Mouse (Mus musculus) left cerebral cortex, postnatal 14 days (tissue): ENCODE data around the gene Adamts2. TPM values are rescaled to one million over a fixed set of nuclear protein-coding genes. Genes with fewer than 3 reads are reported as not detected.

Experiments
- DNase-seq, 2 experiments: peaks; one replicate each; pipeline ENCODE4 v3.0.0; 2021 to 2022; ENCODE audit warnings: low spot score in 2 of 2, mixed read lengths in 1 of 2
- intact Hi-C: fragments of 180-260 bp; cut with DNase I; formaldehyde crosslinking; loops from one replicate; pipeline ENCODE4 v1.15.1; 2025
- total RNA-seq, 2 experiments: library from RNA; stranded (reverse); gene quantifications; 2 replicates each; pipeline ENCODE4 v1.2.3; 2021

Gene Adamts2
- total RNA-seq, 2 experiments from 2014 or later, result 12.3 to 13.2 TPM

DNA sequence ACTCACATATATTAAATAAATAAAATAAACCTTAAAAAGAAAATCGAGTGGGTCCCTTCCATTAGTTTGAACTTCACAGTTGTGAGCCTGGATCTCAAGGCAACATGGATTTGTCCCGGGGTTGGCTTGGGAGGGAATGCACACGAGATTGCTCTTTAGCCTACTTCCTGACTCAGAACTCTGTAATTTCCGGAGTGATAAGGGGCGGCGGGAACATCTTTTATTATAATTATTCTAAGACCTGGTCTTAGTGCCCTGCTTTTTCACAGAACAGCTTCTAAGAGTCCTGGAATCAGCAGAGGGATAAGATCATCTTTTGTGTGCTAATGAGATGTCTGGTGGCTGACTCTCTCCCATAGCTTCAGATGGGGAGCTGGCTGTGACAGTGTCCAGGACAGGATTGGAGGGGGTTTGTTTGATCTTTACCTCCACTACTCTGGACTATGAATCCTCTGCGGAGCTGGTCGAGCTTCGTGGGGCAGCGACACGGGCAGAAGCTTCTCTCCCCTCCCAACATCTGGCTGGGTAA is 15.2 kb downstream of the Adamts2 start:
- DNase-seq, result no peak
- intact Hi-C loops, result no loop called here

DNA sequence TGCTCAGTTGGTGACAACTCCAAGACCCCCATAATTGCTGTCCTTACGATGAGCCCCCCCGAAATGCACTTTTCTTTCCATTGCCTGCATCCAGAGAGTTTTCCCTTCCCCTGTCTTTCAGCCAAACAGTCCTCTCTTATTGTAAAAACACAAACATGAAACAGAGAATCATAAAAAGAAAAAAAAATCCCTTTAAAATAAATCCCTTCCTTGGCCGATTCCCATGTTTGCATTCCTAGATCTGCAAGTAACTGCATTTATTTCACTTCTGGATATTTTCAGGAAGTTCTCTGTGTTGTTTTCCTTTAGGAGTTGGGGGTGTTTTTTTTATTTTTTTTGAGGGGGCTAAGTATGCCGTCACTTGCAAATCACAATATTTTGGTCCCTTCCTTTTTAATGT is 19.0 kb downstream of the Adamts2 start:
- intact Hi-C loops, result no loop called here
- DNase-seq, result no peak

DNA sequence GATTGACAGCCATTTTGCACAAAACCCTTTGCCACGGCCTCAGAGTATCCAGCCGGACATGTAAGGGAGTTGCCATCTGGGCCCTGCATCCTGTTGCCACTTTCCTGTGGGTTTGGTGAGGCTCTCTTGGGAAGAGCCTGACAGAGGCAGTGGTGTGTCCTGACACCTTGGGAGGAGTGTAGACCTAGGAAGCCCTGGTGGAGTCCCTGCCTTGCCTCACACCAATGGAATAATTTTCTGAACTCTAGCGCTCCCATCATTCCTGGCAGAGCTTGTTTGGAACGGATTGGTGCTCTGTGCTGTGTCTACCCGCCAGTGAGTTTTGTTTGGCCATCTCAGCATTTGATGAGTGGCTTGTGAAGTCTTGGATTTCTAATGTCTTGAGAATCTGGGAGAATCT is 19.5 kb downstream of the Adamts2 start:
- DNase-seq, result no peak

DNA sequence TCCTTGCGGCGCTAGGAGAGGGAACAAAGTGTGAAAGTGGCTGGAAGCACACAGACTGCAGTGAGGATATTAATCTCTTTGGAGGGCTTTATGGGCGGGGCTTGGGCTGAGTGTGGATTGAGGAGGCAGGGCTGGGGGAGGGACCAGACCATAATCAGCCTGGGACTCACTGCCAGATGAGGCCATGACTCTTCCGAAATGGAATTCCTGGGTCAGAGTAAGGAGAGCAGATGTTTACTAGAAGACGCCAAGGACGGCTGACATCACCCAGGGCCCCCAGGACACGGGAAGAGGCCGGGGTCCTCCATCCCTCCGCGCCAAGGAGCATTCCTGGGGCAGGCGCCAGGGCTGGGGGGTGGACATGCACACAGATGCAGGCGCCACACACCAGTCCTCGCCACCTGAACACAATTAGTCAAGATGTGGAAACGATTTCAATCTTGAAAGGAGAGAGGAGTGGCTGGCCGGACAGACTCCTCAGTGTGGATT is 20.4 kb downstream of the Adamts2 start:
- no peak for DNase-seq
- intact Hi-C loops, result no loop called here

More for the DNA sequence above, 19.5 kb downstream of the Adamts2 start:
- intact Hi-C loops, result no loop called here

DNA sequence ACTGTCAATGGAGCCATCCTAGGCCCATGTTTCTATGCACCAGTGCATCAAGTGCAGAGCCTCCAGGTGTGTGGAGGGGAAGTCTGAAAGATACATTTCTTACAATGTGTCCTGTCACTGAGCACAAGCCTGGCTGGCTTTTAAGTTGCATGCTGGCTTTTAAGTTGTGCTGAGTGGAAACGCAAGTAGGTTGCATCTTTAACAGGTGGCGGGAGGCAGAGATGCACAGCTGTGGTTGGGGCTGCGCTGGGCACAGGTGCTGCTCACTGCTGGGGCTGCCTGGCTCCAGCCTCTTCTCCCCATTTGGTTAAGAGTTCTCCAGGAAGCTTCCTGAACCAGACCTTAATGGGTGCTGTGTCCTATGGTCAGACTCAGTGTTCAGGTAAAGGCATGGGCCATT is 21.9 kb downstream of the Adamts2 start:
- intact Hi-C loops, result no loop called here
- no peak for DNase-seq

DNA sequence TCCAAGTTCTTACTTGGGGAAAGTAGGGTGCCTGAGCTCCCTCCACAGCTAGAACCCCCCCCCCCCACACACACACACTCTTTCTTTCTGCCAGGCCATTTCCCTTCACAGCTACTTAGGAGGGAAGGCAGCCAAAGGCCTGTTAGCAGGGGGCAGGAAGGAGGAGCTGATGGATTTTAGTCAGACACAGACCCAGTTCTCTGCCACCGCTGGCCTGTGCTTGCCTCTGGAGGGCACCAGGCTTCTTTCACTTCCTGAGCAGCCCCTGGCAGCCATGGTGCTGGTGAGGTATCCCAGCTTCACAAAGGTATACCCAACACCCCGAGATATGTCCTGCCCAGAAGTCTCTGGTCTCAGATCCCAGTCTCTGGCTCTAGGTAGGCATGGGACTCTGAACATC is 22.4 kb downstream of the Adamts2 start:
- peak; percentile 19 to 30 for DNase-seq
- intact Hi-C loops, result no loop called here

DNA sequence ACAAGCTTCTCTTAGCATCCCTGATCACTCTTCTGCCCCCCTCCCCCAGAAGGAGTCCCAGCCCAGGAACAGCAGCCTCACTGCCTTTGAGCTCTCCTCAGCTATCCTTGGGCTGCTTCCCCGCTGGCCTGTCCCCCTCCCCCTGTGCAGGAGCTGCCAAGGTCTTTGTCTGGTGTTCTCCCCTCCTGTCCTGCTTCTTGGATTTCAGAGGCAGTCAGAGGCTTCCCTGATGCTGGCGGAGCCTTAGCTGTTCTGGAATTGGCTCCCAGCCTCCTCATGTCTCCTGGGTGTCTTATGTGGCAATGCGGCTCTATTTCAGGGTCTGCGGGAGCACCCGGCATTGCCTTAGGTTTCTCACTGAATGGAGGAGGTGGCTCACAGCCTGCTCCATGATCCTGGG is 22.8 kb downstream of the Adamts2 start:
- DNase-seq, result peak in 1 of 2 experiments; percentile 30
- intact Hi-C loops, result no loop called here

DNA sequence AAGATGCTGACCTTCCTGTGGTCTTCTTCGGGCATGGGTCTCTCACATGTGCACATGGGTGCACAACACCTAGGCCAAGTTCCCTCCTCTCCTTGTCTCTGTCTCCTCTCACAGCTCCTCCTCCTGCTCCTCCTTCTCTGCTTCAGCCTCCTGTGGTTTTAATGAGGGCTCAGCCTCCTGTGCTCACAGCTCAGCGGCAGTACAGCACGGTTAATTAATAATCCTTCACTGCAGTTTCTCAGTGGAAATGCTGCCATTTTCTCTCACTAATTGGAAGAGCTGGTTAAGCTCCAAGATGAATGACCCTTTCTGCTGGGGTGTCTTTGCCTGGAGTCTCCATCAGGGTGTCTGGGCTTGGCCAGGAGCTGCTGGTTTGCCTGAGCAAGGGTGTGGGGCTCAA is 27.0 kb downstream of the Adamts2 start:
- intact Hi-C loops, result no loop called here
- DNase-seq, result no peak

DNA sequence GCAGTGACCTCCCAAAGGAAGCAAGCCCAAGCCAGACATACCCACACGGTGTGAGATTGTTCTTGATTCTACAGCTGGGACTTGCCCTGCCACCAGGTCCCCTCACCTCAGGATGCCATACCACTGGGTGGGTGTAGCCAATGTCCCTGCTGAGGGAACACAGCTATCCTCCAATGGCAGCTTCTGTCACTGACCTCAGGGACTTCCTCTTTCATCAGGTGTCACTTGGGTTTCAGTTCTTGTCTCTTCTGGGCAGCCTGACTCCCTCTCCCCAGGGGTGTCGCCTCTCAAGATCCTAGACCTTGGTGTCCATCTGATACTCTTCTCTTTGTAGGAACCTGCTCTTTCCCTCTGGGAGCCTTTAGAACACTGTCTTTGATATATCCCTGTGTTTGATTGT is 28.6 kb downstream of the Adamts2 start:
- intact Hi-C loops, result no loop called here
- DNase-seq, result no peak

DNA sequence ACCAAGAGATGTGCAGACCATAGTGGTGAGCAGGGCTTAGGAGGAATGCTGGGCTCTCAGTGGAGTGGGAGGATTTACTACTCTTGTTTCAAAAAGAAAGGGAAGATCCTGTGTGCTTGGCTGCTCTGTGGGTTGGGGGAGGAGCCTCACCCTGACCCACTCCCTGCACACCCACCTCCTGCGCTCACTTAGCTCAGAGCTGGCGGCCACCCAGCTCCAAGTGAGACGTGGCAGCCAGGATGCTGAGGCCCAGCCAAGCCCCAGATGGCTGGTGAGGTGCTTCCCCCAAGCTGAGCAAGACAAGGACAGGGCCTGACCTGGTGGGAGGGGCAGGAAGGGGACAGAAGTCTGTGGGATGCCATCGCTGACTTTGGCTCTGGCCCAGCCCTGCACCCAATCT is 30.4 kb downstream of the Adamts2 start:
- DNase-seq, result peak; percentile 54 to 70
- intact Hi-C loops, result no loop called here

DNA sequence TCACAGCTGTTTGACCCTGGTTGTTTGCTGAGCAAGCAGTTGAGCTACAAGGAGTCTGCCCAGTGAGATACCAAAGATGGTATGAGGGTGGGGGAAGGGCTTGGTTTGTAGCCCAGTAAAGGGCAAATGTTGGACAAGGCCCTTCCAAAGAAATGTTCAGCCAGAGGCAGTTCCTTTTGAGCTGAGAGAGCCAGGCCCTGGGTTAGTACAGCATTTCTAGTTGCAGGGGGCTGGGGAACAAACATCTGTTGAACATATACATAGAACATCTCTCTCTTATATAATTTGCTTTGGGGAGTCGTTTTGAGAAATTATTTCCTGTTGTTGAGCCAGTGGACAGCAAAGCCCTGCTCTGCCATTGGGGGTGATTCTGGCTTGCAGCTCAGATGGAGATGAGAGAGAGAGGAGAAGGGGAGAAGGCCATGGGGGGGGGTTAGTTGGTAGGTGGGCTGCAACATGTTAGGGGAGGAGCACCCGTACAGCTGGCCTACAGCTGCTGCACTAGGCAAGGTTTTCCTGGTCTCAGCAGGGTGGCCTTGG is 33.2 kb downstream of the Adamts2 start:
- no peak for DNase-seq
- intact Hi-C loops, result no loop called here

DNA sequence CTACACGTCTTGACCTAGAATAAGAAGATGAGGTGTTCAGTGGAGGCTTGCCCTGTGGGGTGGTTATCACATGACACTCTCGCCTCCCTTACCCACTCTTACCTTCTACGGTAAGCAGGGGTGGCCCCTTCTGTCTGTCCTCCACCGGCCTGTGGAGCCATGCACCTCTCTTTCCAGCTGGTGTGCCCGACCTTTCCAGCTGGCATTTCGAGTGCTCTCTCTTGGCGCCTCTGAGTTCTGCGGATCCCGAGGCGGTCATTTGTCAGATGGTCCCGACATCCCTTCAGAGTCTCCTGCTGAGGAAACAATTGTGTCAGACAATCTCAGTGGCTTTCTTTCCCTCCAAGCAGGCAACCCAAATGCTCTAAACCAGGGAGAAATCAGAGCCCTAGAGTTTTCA is 35.1 kb downstream of the Adamts2 start:
- no peak for DNase-seq
- intact Hi-C loops, result no loop called here

DNA sequence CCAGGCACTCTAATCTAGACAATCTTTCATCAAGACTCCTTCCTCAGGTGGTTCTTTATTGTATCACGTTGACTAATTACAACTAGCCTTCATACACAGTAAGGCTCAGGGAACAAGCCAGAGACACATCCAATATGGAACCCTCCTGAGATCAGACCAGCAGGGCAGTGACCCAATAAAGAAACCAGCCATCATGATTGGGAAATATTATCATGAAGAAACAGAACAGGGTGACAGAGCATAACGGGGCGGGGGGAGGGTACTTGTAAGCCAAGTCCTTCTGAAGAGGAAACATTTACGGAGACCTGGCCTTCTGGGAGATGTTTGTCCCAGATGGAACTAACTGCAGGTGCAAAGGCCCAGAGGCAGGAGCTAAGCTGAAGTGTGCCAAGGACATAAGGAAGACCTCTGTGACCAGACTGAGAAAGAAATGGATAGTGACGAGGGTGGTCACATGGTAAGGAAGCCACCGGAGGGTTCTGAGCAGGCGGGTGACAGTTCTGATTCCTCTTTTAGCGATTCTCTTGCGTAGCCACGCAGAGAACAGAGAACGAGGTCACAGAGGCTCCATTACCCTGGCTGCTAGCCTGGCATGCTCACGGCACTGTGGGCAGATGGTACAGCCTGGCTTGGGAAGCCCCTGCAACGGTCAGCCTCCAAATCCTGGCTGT is 36.4 kb downstream of the Adamts2 start:
- intact Hi-C loops, result no loop called here

DNA sequence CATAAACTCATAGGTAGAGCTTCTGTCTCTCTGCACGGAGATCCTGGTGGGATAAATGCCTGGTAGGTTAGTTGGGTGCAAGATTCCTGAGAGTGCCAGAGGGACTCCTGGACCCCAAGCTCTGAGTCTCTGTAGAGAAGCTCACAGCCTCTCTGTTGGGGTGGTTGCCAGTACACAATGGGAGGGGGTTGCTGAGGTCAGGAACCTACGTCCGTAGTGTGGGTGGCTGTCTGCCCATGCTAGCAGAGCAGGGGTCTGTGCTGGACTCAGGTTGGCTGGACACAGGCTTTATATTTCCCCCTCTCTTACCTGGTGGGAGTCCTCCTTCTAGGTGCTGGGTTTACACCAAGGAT is 37.0 kb downstream of the Adamts2 start:
- intact Hi-C loops, result no loop called here
- DNase-seq, result no peak

More for the DNA sequence above, 36.4 kb downstream of the Adamts2 start:
- no peak for DNase-seq

DNA sequence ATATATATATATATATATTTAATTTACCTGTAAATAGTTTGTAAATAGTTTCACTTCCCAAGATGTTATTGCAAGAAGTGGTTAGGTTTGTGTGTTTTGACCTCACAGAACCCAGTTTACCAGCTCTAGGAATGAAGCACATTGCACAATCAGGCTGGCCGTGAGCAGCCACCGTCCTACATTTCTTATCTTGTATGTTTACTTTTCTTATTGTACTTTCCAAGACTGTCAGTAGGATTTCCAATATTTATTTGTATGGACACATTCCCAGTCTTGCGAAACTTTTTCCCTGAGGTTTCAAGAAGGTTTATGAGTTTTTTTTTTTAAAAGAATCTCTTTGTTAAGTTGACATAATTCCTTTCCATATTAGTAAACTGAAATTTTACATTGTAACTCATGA is 40.7 kb downstream of the Adamts2 start:
- intact Hi-C loops, result no loop called here
- no peak for DNase-seq

DNA sequence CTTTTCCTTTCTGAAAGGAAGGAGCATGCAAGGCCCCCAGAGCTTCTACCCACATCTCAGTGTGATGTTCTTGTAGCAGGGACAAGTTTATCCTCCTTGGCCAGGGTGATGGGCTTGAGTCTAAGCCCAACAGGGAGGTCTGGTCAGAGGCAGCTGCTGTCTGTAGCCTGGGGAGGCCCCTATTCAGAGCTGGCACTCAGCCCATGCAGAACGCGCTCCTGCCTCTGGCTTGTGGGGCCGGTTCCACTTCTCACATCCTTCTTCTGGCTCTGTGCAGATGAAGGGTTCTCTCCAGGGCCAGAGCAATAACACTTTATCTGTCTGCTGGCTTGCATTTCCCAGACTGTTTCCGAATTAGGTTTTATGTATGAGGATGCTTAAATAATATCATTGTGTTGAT is 44.3 kb downstream of the Adamts2 start:
- intact Hi-C loops, result no loop called here
- DNase-seq, result no peak

DNA sequence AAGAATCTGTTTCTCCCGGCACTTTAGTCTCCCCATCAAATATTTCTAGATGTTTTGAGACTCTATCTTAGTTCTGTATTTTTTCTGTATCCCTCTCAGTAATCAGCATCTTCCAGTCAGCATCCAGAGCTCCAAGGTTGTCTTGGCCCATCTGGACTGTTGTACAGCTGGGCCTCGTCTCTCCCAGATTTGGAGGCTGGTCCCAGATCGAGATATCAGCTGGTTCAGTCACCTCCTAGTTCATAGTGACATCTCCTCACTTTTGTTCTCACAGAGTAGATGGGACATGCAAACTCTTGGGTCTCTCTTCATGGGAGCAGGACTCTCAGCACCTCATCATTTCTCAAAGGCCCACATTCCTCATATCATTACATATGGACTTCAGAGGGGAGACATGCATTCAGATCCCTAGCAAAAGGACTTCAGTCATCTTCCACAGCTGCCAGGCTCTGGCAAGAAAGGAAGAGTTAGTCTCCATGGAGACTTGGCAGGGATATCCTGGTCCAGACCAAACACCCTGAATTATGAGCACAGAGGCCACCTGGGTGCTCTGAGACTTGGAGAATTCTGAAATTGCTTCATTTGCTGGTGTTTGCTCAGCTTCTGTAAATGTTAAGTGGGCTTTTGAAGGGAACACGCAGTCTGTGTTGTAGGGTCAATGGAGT is 46.4 kb downstream of the Adamts2 start:
- no peak for DNase-seq
- intact Hi-C loops, result no loop called here

DNA sequence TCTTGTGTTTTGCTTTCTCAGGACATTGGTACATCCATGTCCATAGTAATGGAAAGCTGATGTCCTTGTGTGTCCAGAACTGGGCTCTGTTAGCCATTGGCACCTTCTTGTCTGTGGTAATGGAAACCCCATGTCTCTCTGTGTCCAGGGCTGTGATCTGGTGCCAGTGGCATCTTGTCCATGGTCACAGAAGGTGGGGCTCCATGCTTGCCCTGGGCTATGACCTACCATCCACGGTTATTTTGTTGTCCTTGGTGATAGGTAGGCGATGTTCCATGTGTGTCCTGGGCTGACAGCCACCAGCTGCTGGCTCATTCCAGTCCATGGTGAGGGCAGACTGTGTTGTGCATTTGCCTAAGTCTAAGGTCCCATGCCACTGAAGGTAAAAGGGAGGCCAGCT is 48.2 kb downstream of the Adamts2 start:
- intact Hi-C loops, result no loop called here
- no peak for DNase-seq

DNA sequence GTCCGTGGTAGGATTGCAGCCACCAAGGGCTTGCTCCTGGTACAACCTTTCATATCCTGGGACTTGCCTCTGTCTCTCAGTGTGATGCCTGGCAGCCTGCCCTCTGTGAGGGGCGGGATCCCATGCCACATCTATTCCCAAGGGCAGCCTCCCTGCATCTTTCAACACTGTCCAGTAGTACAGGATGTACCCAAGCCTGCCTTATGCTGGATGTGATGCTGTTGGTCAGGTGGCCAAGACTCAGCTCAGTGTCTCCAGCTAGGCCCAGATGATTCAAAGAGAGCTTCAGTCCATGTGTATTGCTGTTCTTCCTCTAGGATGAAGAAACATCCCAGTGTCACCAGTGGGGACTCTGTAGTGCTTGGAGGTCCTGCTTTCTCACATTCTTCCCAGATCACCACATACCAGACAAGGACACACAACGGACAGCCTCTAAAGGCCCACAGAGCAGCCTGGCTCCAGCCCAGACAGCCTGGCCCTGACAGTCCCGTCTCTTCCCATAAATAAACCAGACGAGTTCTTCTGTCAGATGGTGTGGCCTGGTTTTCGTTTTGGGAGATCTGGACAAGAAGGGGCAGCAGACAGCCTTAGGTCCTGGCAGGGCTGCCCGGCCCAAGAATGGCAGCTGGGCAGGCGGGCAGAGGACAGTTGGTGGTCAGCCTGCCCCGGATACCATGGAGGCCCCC is 52.0 kb downstream of the Adamts2 start:
- no peak for DNase-seq
- intact Hi-C loops, result no loop called here

DNA sequence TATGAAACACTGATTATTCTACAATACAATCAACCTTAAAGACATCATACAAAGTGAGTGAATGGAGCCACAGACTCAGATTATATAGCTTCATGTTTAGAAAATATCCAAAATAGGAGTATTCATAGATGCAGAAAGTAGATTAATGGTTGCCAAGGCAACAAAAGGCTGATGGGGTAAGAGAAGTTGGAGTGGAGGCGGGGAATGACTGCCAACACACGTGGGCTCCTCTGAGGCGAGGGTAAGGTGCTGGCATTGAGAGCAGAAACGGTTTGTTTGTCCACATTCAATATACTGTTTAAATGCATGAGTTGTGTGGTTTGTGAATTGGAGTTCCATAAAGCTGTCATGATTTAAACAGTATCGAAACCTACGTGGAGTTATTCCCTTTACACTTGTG is 56.9 kb downstream of the Adamts2 start:
- intact Hi-C loops, result no loop called here
- no peak for DNase-seq
